Mouse (Mus musculus) layer of hippocampus, adult 18-20 months (tissue): Measurements from ENCODE around the gene Dhrs13. TPM values are rescaled to one million over a fixed set of nuclear protein-coding genes. Genes with fewer than 3 reads are reported as not detected.
A peak's percentile ranks its signal among the peaks of the same experiment; 100 is the strongest.
"Not testable (repeated sequence)": the region's sequence is repeated elsewhere in the genome, so short reads cannot be mapped to it uniquely, and the experiment has no call there.

Experiments
- DNase-seq, 2 experiments: peaks; one replicate each; pipeline ENCODE4 v3.0.0; 2022; ENCODE audit warnings: low spot score in 2 of 2
- total RNA-seq, 2 experiments: library from RNA; stranded (reverse); gene quantifications; 2 replicates each; pipeline ENCODE4 v1.2.3; 2021

Dhrs13 gene
- total RNA-seq, 2 experiments from 2014 or later, result 5.0 TPM

DNA sequence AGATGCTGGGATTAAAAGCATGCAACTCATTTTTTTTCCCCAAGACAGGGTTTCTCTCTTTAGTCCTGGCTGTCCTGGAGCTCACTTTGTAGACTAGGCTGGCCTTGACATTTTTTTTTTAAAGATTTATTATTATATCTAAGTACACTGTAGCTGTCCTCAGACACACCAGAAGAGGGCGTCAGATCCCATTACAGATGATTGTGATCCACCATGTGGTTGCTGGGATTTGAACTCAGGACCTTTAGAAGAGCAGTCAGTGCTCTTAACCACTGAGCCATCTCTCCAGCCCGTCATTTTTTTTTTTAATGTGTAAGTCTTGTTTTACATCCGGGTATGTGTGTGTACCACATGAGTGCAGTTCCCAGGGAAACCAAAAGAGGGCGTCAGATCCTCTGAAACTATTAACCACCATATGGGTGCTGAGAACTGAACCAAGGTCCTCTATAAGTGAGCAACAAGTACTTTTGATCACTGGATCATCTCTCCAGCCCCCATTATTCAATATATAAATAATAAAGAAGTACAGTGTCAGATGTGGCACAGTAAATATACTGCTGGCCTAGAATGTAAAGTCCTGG is 10.3 kb downstream of the Dhrs13 start:
- DNase-seq, result not testable (repeated sequence)

DNA sequence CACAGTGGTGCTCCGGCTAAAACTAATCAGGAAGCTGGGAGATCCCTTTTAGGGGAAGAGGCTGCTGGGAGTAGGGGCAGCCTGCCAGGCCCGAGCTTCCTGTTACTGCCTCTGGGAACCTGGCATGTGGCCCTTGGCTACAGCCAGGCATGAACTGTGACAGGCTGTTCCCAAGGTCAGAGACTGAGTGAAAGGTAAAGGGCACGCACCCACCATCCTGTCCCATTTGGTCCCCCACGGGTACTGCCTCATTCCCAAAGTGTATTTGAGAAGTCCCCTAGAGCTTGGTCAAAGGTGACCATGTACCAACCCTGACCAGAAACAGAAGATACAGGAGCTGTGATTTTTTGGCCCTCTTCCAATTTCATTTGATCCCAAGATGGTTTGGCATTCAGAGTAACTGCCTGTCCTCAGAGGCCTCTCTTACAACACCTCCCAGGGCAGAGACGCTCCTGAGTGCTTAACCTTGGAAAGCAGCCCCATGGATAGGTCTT is 12.7 kb downstream of the Dhrs13 start:
- DNase-seq, result peak in 1 of 2 experiments; percentile 44

DNA sequence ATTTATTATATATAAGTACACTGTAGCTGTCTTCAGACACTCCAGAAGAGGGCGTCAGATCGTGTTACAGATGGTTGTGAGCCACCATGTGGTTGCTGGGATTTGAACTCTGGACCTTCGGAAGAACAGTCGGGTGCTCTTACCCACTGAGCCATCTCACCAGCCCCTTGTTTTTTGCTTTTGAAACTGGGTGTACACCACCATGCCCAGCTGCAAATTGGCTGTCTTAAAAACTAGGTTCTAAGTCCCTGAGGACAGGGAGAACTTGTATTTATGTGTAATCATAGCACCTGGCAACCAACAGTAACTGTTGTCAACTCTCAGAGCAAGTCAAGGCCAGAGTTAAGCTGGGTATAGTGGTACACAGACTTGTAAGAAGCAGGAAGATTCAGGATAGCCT is 16.6 kb downstream of the Dhrs13 start:
- not testable (repeated sequence) for DNase-seq

DNA sequence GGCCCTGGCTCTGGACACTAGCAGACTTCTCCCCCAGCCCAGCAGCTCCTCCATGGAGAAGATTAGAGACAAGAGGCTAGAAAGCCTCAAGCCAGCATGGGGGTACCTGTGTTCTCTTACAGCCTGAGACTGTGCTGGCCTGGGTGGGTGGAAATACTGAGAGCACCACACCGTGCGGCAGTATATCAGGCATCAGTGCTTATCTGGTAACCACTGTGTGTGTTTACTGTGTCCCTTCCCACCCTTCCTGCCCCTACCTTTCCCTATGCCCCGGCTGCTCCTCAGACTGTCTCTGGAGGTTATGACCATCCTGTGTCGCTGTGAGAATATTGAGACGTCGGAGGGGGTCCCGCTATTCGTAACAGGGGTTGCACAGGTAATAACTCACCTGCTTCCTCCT is 21.0 kb downstream of the Dhrs13 start:
- no peak for DNase-seq

DNA sequence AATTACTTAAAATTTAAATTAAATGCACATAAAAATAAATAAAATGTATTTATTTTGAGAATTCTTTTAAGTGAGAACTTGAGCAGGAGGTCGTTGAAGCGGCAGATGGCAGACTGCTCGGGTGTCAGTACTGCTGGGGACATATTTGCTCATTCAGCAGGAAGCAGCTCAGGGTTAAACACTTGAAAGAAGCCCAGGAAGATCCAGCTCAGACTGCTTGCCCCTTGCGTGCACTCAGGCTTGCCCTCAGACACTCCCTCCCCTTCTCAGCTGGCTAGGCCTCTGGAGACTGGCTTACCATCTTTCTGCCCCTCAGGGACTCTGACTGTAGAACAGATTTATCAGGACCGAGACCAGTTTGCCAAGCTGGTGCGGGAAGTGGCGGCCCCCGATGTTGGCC is 24.9 kb downstream of the Dhrs13 start:
- no peak for DNase-seq

DNA sequence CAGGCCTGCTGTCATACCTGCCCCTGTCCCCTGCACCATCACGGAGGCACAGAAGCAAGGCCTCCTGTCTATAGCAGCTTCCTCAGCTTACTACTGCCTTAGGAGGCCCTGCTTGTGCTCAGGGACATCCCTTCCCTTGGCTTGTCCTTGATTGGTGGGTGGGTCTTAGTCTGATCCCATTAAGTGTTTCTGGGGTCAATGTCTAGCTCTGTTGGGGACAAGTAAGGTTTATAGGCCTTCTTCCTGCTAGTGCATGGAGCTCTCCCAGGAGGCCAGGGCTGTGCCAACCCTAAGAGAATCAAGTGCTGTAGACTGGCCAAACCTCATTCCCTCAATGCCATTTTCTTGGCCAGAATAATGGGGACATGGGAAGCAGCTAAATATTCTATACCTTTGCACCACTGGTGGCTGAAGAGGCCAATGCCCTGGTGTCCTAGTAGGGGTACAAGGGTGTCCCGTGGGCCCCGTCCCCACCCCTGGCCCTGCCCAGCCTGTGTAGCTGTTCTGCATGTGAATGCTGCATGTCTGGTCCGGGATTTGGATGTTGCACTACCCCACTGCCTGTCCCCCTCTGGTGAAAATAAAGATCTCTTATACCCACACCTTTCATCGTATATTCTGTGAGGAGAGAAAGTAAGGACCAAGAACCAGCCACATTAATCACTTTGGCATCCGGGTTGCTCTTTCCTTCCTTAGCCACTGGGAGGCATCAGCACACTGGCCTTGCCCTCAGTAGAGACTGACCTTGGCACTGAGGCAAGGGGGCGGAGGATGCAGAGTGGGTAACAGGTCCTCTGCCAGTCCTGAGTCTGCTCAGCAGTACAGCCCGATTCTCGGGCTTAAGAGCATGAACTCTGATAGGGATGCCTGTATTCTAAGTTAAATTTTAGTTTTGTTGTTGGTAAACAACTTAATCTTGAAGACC is 28.0 kb downstream of the Dhrs13 start:
- peak; percentile 22 to 63 for DNase-seq

DNA sequence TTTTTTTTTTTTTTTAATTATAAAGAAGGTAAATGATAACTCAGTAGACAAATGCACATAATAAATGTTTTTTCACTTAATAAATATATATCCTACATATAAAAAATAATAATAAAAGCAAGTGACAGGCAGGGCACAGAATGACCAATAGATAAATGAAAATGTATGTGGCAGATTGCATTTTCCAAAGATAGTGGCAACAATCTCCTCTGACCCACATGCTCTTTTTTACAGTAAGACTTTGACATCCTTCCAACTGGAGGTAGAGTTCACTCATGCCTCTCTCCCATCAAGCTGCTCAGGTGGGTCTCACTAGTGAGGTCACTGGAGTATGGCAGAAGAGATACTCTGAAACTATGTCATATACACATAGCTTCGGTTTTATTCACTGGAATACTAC is 30.5 kb downstream of the Dhrs13 start:
- DNase-seq, result no peak

DNA sequence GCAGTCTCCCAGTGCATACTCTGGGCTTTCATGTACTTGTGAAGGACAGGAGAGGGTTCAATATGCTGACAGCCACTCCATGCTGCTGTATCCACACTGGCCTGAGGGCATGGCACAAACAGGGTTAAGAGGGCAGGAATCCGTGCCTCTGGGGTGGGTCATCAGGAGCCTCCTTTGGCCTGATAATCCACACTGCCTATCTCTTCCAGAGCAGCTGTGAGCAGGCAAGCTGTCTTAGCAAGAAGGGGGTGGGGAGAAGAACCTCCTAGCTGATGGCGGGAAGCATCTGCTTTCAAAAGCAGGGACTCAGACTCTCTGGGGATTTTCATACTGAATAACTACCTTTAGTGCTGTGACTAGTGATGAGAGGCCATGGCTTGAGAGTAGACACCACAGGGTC is 33.8 kb downstream of the Dhrs13 start:
- no peak for DNase-seq

DNA sequence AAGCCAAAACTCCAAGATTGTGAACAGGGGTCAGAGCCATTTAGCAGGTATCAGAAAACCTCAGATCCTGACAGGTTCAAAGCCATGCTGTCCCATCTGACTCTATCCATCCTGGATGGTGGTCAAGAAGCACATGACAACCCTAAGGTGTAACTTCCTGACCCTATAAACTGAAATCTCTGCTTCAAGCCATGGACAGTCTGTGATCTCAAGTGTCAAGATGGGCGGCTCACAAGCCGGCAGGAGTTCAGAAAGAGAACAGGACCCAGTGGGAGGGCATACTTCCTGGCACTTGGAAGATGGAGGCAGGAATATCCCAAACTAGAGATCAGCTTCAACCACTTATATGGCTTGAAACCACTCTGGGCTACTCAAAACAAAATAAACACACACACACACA is 34.6 kb downstream of the Dhrs13 start:
- DNase-seq, result no peak

DNA sequence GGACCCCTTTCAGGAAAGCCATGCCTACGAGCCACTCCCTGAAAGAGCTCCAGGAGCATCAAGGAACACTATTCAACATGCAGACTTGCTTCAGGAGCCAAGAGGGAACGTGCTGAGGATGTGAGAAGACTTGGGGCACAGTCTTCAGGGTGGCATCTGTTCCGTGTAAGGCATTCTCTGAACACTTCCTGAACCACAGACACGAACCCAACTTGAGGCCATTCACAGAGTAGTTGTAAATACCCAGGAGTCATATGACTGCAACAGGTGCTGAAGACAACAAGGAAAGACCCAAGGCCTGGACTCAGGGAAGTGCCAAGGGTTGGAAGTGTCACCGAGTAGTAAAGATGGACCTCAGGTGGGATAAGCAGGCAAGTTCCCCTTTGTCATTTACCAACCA is 35.5 kb downstream of the Dhrs13 start:
- DNase-seq, result no peak

DNA sequence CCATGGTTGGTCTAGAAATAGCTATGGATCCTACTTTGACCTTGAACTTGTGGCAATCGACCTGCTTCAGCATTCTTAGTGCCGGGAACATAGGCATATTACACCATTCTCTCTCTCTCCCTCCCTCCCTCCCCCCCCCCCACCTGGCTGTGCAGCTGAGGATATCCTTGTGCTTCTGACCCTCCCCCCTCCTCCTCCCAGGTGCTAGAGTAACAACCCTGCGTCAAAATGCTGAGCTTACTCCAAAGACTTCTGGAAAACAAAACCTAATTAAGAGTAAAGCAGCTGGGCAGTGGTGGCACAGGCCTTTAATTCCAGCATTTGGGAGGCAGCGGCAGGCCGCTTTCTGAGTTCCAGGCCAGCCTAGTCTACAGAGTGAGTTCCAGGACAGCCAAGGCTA is 37.0 kb downstream of the Dhrs13 start:
- DNase-seq, result no peak

DNA sequence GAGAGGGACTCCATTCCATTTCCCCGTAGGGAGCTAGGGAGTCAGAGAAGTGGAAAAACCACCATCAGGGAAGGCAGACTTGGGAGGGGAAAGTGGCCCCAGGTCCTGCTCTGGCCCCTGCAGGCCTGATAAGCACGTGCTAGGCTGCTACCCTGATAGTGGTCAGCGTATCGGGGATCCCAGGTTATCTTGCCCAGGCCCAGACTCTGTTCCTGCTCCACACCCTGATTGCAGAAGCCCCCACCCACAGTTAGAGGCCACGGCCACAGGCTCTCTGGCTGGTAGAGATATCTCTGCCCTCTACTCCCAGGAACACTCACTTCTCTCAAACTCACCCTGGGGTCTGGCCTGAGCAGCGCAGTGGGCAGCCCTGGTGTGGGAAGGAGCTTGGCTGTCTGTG is 37.6 kb downstream of the Dhrs13 start:
- DNase-seq, result no peak

DNA sequence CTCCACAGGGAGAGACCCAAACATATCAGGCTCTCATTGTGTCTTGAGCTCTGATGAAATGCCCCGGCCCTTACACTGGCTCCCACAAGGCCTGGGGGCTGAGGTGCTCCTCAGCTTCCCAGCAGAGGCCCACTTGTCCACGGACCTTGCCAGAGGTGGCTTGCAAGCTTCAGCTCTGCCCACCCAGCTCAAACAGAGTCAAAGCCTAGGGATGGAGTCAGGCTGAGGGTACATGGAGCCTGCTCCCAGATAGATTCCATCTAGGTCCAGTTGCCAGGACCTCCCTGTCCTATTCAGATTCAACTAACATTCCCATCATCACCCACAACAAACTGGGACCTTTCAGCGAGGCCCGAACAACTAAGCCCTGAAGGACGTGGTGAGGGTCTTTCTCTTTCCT is 39.9 kb downstream of the Dhrs13 start:
- no peak for DNase-seq

DNA sequence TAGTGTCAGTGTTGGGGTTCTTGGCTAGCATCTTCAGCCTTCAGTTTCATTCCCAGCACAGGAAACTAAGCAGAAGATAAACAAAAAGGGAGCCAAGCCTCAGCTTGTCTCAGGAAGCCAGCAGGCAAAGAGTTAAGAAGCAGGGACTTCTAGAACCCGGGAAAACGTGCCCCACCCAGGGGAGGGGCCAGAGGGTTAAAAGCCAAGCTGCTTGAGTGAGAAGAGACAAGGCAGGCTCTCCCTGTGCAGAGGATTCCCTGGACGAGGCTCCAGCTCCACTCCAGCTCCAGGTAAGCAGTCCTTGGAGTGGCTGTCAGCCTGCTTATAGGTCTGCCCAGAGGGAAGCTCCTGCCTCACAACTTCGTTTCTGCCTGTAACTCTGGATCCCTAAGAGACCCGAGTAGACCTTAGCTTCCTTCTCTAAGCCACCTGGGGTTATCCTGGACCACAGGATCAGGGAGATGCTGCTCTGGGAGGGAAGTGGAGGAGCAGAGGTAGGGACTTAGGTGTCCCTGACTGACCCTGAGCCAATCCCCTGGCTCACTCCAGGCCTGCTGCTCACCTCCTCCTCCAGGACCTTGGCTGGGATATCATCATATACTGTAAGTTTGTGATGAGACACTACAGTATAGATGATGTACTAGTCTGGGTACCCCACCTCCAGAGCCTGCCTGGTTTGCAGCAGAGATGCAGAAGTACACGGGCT is 40.5 kb downstream of the Dhrs13 start:
- DNase-seq, result no peak

DNA sequence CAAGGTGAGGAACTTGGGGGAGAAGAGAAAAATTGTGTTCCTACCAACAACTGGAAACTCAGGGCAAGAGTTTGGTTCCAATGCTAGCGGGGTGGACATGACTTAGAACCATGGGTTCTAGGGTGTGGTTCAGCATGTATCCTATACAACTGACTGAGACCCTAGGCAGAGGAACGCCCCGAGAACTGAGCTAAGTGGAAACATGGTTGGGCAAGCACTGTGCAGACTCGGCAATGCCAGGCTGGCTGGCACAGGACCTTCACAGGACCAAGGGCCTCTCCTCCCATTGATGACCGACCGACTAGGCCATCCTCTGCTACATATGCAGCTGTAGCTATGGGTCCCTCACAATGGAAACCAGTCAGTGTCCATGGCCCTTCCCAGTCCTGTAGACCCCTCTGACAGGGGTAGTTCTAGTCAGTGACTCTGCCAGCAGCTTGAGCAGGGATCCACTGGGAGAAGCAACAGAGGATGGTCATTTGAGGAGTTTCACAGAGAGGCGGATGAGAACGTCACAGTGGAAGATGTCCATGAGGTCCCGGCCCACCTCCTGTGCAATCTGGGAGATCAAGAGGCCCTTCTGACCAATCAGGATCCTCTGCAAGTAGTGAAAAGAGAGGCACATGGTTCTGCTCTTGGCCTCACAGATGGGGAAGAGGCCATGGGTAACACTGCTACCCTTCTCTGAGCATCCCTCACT is 41.6 kb downstream of the Dhrs13 start:
- DNase-seq, result no peak

DNA sequence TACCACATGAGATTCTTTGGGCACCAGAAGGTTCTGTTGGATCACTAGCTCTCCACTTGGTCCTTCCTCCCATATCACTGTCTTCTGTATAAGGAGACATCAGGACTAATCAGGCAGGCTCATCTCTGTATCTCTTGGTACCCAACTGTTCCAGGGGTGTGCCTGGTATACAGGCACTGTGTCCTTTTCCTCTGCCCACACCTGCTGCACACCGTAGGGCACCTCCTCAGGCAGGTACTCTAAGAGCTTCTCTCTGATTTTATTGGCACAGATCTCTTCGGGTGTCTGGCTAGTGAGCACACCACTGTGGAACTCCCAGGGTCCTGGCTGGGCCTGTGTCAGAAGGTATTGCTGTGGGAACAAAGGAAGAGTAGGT is 42.2 kb downstream of the Dhrs13 start:
- no peak for DNase-seq

DNA sequence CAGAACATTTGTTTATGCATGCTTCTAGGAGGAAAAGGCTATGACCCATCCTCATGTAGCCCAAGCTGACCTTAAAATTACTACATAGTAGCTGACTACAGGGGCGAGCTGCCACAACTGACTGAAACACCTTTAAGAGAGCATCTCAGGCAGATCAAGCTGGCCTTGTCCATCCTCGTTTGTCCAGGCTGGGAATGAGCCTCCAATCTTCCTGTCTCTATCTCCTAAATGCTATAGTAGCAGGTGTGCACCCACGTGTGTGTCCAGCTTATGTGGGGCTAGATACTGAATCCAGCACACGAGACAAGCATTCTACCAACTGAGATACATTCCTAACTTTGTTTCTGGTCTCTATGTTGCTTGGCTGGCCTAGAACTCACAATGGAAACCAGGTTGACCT is 42.6 kb downstream of the Dhrs13 start:
- no peak for DNase-seq

DNA sequence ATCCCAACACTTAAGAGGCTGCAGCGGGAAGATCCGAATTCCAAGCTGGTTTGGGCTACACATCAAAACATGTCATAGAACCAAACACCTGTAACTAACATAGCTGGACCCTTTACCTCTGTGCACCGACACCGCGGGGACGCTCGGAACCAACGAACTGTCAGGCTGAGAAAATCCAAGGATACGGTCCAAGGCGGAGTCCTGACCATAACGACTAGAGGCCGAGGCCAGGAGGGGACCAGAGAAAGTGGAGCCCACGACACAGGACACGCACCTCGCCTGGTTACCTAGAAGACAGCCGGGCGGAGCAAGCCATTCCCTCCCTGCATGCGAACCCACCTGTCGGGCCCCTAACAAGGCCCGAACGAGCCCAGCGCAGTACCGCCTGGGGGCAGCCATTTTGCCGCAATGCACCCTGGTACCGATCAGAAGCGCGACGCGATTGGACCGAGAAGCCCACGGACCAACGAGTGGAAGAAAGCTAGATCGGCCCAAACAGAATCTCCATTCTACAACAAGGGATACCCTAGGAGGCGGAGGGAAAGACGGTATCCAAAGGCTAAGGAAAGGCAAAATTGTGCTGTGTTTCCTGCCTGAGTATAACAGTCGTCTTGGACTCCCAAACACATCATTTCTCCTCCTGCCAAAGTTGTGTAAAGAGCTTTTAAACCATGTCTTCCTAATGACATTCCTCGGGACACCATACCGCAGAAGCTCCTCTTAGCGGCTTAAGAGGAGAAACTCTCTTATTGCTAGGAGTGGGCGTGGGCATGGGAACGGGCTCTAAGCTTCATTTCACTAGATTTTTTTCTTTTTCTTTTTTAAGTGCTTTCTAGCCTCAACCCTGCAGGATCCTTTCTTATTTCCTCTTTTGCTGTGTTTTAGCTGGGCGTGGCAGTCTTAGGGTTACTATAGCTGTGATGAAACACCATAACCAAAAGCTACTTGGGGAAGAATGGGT is 48.2 kb downstream of the Dhrs13 start, which contains the start of gene Eral1:
TSS of gene Eral1 (minus strand) at position 423 of the 961 bp plus-strand sequence.
- peak; percentile 80 to 90 for DNase-seq

DNA sequence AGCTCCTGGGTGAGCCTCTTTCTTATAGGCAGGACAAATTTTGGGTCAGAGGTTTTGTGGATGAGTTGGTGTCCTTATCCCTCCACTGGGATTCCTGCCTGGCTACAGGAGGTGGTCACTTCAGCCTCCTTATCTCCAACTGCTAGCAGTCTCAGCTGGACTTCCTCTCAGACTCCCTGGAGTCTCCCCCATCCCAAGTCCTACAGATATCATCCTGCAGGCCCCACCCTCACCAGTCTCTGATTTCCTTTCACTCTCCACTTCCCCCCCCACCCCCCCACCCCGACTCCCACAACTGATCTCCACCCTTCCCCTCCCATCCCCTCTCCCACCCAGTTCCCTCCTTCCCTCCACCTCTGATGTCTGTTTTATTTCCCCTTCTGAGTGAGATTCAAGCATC is 51.5 kb downstream of the Dhrs13 start:
- no peak for DNase-seq

DNA sequence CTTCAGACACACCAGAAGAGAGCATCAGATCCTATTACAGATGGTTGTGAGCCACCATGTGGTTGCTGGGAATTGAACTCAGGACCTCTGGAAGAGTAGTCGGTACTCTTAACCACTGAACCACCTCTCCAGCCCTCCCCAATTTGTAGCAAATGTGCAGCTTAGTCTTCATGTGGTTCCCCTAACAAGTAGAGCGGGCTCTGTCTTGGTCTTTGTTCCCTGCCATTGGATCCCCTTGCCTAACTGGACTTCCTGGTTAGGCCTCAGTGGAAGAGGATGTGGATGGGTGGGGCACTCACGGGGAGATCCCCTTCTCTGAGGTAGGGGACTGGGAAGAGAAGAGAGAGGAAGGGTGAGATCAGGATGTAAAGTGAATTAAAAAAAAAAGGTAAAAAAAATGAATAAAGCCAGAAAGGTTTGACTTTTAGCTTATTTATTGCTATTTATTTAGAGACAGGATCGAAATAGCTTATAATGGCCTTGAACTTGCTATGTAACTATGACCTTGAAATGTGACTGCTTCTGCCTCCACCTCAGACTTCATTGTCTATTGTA is 54.9 kb downstream of the Dhrs13 start:
- DNase-seq, result no peak
